7 mouse cellular contexts compared by ENCODE assay signal in genomic region chr10:77258041-77258590, GRCm38 (mm10). TPM values are rescaled to one million over a fixed set of nuclear protein-coding genes. Genes with fewer than 3 reads are reported as not detected.
DNase-seq lines count a peak whose midpoint lies in the region; ATAC-seq lines count a peak whose summit lies in the region.

No protein-coding gene starts in this region.

- DNase-seq in lung, adult 18-20 months, result no peak
- DNase-seq in adipocyte (ENCODE audit: low spot score), result no peak
- no peak for DNase-seq in urinary bladder, postnatal 25 days (ENCODE audit: low spot score)

- peaks cover 25% of the 10 kb centered on the region for H3K36me3 ChIP-seq in lung, embryonic 15.5 days
- H3K36me3 ChIP-seq in forebrain, embryonic 12.5 days (replicated peaks), result peaks cover 26% of the 10 kb centered on the region
- H3K36me3 ChIP-seq in limb, embryonic 12.5 days, result peaks cover 27% of the 10 kb centered on the region
- peaks cover 20% of the 10 kb centered on the region for H3K36me3 ChIP-seq in neural tube, embryonic 15.5 days

- H3K4me1 ChIP-seq in lung, embryonic 15.5 days, result peaks cover 27% of the 10 kb centered on the region
- peaks cover 21% of the 10 kb centered on the region for H3K4me1 ChIP-seq in forebrain, embryonic 12.5 days
- H3K4me1 ChIP-seq in limb, embryonic 12.5 days (replicated peaks), result peaks cover 22% of the 10 kb centered on the region
- H3K4me1 ChIP-seq in neural tube, embryonic 15.5 days, result peaks cover 28% of the 10 kb centered on the region

- no peaks in the 10 kb centered on the region for H3K9me3 ChIP-seq in lung, embryonic 15.5 days
- no peaks in the 10 kb centered on the region for H3K9me3 ChIP-seq in forebrain, embryonic 12.5 days
- no peaks in the 10 kb centered on the region for H3K9me3 ChIP-seq in limb, embryonic 12.5 days
- H3K9me3 ChIP-seq in neural tube, embryonic 15.5 days (replicated peaks), result no peaks in the 10 kb centered on the region

- H3K4me3 ChIP-seq in lung, embryonic 15.5 days, result peak overlapping the region; percentile 91
- peak overlapping the region; percentile 94; the same call in 1 of the 2 replicates for H3K4me3 ChIP-seq in forebrain, embryonic 12.5 days (replicated peaks)
- peak overlapping the region; percentile 95 for H3K4me3 ChIP-seq in limb, embryonic 12.5 days (replicated peaks)
- H3K4me3 ChIP-seq in neural tube, embryonic 15.5 days (replicated peaks), result peak overlapping the region; percentile 95

- peak overlapping the region; percentile 61; the same call in 1 of the 2 replicates for H3K9ac ChIP-seq in lung, embryonic 15.5 days
- H3K9ac ChIP-seq in forebrain, embryonic 12.5 days, result no peak overlapping the region
- peak overlapping the region; percentile 69 for H3K9ac ChIP-seq in limb, embryonic 12.5 days (replicated peaks)
- peak overlapping the region; percentile 59; the same call in 1 of the 2 replicates for H3K9ac ChIP-seq in neural tube, embryonic 15.5 days (replicated peaks)

- 47% methylated on average over 4 of the region's 4 CpGs for WGBS in lung, embryonic 15.5 days
- 62% methylated on average over 4 of the region's 4 CpGs for whole genome bisulfite sequencing in forebrain, embryonic 12.5 days
- 58% methylated on average over 4 of the region's 4 CpGs for WGBS in limb, embryonic 12.5 days
- 62% methylated on average over 4 of the region's 4 CpGs for WGBS in neural tube, embryonic 15.5 days

- ATAC-seq in lung, embryonic 15.5 days (ENCODE audit: borderline replicate concordance, extremely low read depth, low FRiP score, low TSS enrichment), result no peak
- ATAC-seq in forebrain, embryonic 12.5 days (ENCODE audit: low FRiP score), result no peak
- no peak for ATAC-seq in limb, embryonic 12.5 days (ENCODE audit: insufficient number of reproducible peaks, insufficient read depth, low FRiP score, low TSS enrichment, low read depth)
- no peak for ATAC-seq in neural tube, embryonic 15.5 days (ENCODE audit: low FRiP score)

- H3K27ac ChIP-seq in lung, embryonic 15.5 days, result no peak overlapping the region
- H3K27ac ChIP-seq in forebrain, embryonic 12.5 days, result no peak overlapping the region
- H3K27ac ChIP-seq in limb, embryonic 12.5 days, result peak overlapping the region; percentile 87; the same call in 1 of the 2 replicates
- H3K27ac ChIP-seq in neural tube, embryonic 15.5 days (replicated peaks), result peak overlapping the region; percentile 92

- H3K4me2 ChIP-seq in lung, embryonic 15.5 days, result peak overlapping the region; percentile 80
- H3K4me2 ChIP-seq in forebrain, embryonic 12.5 days, result peak overlapping the region; percentile 81
- H3K4me2 ChIP-seq in limb, embryonic 12.5 days, result peak overlapping the region; percentile 74
- peak overlapping the region; percentile 92 for H3K4me2 ChIP-seq in neural tube, embryonic 15.5 days

- no peaks in the 10 kb centered on the region for H3K27me3 ChIP-seq in lung, embryonic 15.5 days
- H3K27me3 ChIP-seq in forebrain, embryonic 12.5 days, result no peaks in the 10 kb centered on the region
- H3K27me3 ChIP-seq in limb, embryonic 12.5 days, result no peaks in the 10 kb centered on the region
- no peaks in the 10 kb centered on the region for H3K27me3 ChIP-seq in neural tube, embryonic 15.5 days (replicated peaks)

RNA-seq across cellular contexts. Expression of gene Pofut2, which starts 0.9 kb away (rescaled TPM):
- polyA plus RNA-seq in lung, embryonic 15.5 days (2015; fragmentation: Nextera tagmentation; extraction: Ambion mirVana), result 128 and 139 TPM in 2 replicates
- 65.8 and 66.4 TPM in 2 replicates for polyA plus RNA-seq in forebrain, embryonic 12.5 days (2016; fragmentation: Nextera tagmentation; extraction: Ambion mirVana)
- 95.6 and 98.1 TPM in 2 replicates for polyA plus RNA-seq in limb, embryonic 12.5 days (2016; fragmentation: Nextera tagmentation; extraction: Ambion mirVana)
- 57.5 and 63.9 TPM in 2 replicates for polyA plus RNA-seq in neural tube, embryonic 15.5 days (2015; fragmentation: Nextera tagmentation; extraction: Ambion mirVana)

Comparison
In these comparisons a context has a peak if more than half of its experiments do, and no peak if none do; other contexts are left out.
1. H3K27ac ChIP-seq: peak in limb, embryonic 12.5 days (single experiment) and neural tube, embryonic 15.5 days (single experiment); none in lung, embryonic 15.5 days (single experiment) and forebrain, embryonic 12.5 days (single experiment).
2. Peak in every context shown above with its lines, with median percentiles within 50 percentile points of each other: H3K4me2 ChIP-seq and H3K4me3 ChIP-seq.